Mouse (Mus musculus) liver, postnatal 0 days (tissue): ENCODE data around the gene Plxnc1. TPM values are rescaled to one million over a fixed set of nuclear protein-coding genes. Genes with fewer than 3 reads are reported as not detected.

Source experiments
- ATAC-seq: fragments of 200-750 bp; cut with Nextera tagmentation; 2 replicates; pipeline ENCODE4 v1.8.0; 2017; ENCODE audit warnings: mild to moderate bottlenecking, moderate library complexity
- DNase-seq: peaks from one replicate; pipeline ENCODE4 v3.0.0-alpha.2; 2016
- H3K27ac ChIP-seq: fragments of 300-500 bp; sonication (generic); 2 replicates; pipeline ENCODE4 v1.5.1; 2014; ENCODE audit warnings: antibody characterized with exemption, moderate library complexity, mild to moderate bottlenecking, low read depth
- H3K27me3 ChIP-seq: fragments of 300-500 bp; sonication (generic); 2 replicates; pipeline ENCODE4 v1.6.1; 2014; ENCODE audit warnings: low read length, control low read depth, mixed read lengths; ENCODE audit not compliant: insufficient read depth
- H3K36me3 ChIP-seq: fragments of 300-500 bp; sonication (generic); replicated peaks from 2 replicates; pipeline ENCODE4 v1.6.1; 2014; ENCODE audit warnings: mild to moderate bottlenecking, control low read depth, low read length, moderate library complexity, mixed read lengths; ENCODE audit not compliant: insufficient read depth
- H3K4me1 ChIP-seq: fragments of 300-500 bp; sonication (generic); 2 replicates; pipeline ENCODE4 v1.6.1; 2014; ENCODE audit warnings: antibody characterized with exemption, mild to moderate bottlenecking, control low read depth; ENCODE audit not compliant: insufficient read depth
- H3K4me2 ChIP-seq: fragments of 300-500 bp; sonication (generic); 2 replicates; pipeline ENCODE4 v1.6.1; 2014; ENCODE audit warnings: low read depth, mild to moderate bottlenecking, low read length, moderate library complexity, mixed read lengths
- H3K4me3 ChIP-seq: fragments of 300-500 bp; sonication (generic); 2 replicates; pipeline ENCODE4 v1.5.1; 2014; ENCODE audit warnings: low read depth, low read length
- H3K9ac ChIP-seq: fragments of 300-500 bp; sonication (generic); replicated peaks from 2 replicates; pipeline ENCODE4 v1.6.1; 2014; ENCODE audit warnings: mild to moderate bottlenecking, moderate library complexity
- H3K9me3 ChIP-seq: fragments of 300-500 bp; sonication (generic); 2 replicates; pipeline ENCODE4 v1.6.1; 2016; ENCODE audit warnings: mild to moderate bottlenecking, control low read depth, low read length, mixed read lengths
- CTCF ChIP-seq: sonication (generic); IDR thresholded peaks from 2 replicates; pipeline ENCODE4 v1.5.1; 2016; ENCODE audit warnings: antibody characterized with exemption, low read depth
- EP300 ChIP-seq: IDR thresholded peaks from 2 replicates; pipeline ENCODE4 v1.6.1; 2016; ENCODE audit warnings: antibody characterized with exemption, low read depth, mild to moderate bottlenecking
- WGBS: fragments of 180-500 bp; shearing (Covaris S2); extraction: QIAGEN DNeasy Blood & Tissue Kit; methylation state at CpG from one replicate; pipeline ENCODE4 v1.1.7; 2014; ENCODE audit not compliant: insufficient replicate concordance; 5-methylcytosine and 5-hydroxymethylcytosine counted together
- polyA plus RNA-seq: library from polyadenylated mRNA; unstranded; fragments of >200 nt; fragmentation: Nextera tagmentation; extraction: Ambion mirVana; gene quantifications from 2 replicates; pipeline ENCODE4 v1.2.1, GENCODE M21; 2015

Plxnc1 gene
- polyA plus RNA-seq, 1 experiment from 2014 or later, result 2.8 TPM

DNA sequence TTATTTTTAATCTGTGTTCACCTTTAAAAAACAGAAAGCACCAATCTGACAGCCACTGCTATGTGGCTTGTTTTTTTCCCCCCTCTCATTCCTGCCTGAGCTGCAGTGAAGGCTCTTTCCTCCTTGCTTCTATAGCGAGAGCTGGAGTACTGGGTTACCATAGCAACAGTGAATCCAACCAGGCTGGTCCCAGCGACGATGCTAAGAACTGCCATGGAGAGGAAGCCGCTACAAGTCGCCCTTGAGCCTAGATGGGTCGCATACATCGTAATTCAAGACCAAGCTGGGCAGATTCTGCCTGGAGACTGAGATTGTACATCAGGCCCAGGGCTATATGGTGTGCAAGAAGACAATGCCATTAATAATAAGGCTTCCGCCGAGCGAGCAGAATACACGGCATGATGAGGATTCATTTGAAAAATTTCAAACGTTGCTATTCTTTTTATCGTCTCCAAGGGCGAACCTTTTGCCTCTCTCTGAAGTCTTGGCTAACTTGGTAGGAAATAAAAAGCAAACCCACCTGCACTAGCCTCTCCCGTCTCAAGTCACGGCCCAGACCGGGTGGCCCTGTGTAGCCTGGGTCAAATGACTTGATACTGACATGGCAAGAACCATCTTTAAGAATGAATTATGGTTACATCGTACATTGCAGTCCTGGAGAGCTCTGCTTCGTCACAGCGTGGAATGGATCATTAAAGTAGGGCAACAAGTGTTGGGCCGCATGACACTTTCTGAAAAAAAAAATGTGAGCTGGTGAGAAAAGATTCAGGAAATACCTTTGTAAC lies 38.8 kb downstream of the Plxnc1 start:
- no peaks in the 10 kb centered on the region for H3K9me3 ChIP-seq
- H3K27me3 ChIP-seq, result no peaks in the 10 kb centered on the region
- H3K9ac ChIP-seq, result no peak overlapping the region
- H3K4me2 ChIP-seq, result no peak overlapping the region
- no peak overlapping the region for H3K27ac ChIP-seq
- 68% methylated on average over 21 of the region's 21 CpGs for WGBS
- no peak overlapping the region for H3K4me3 ChIP-seq
- H3K4me1 ChIP-seq, result peaks cover 6% of the 10 kb centered on the region; the same call in 1 of the 2 replicates
- DNase-seq, result no peak
- TF ChIP-seq EP300 (no peak), CTCF (no peak)
- ATAC-seq, result no peak
- no peaks in the 10 kb centered on the region; the same call in 1 of the 2 replicates for H3K36me3 ChIP-seq

DNA sequence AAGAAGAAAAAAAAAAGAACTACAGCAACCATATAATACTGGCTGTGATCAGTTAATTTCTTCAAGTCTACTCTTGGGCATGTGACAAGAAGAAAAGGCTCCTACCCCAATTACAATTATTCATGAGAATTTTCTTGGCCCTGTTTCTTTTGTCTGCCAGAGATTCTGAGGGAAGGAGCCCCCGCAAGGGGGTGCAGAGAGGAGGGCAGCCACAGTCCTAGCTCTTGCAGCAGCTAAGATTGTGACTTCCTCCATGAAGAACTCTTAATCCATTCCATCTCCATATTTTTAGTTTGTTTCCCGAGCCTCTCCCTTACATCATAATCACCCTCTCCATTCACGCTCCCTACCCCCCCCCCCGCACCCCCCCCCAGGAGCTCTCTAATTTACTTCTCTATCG lies 39.4 kb downstream of the Plxnc1 start:
- WGBS, result 66% methylated on average over 5 of the region's 5 CpGs
- Histone ChIP-seq H3K27me3 (no peaks in the 10 kb centered on the region), H3K4me2 (no peak overlapping the region), H3K4me3 (no peak overlapping the region), H3K36me3 (no peaks in the 10 kb centered on the region; the same call in 1 of the 2 replicates), H3K9me3 (no peaks in the 10 kb centered on the region), H3K4me1 (peaks cover 6% of the 10 kb centered on the region; the same call in 1 of the 2 replicates), H3K27ac (no peak overlapping the region), H3K9ac (no peak overlapping the region)
- no peak for ATAC-seq
- TF ChIP-seq CTCF (no peak), EP300 (no peak)
- no peak for DNase-seq

DNA sequence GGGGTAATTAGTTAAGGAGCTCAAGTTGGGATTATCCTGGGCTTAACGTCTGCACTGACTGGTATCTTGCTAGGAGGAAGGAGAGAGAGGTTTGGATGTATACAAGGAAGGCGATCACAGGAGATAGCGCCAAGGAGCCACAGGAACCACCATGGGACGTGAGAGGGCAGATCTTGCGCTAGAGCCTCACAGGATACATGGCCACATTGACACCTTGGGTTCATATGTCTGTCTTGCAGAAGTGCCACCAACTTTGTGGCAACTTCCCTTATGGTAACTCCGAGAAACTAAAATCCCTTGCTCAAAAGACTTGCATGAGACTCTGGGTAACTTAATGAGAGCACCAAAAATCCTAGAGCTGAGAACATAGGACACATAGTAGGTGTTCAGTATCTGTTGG lies 47.7 kb downstream of the Plxnc1 start:
- TF ChIP-seq CTCF, result no peak
- TF ChIP-seq EP300, result no peak
- Histone ChIP-seq H3K9me3 (peaks cover 4% of the 10 kb centered on the region; the same call in 1 of the 2 replicates), H3K4me1 (no peaks in the 10 kb centered on the region; the same call in 1 of the 2 replicates), H3K4me3 (no peak overlapping the region), H3K9ac (no peak overlapping the region), H3K4me2 (no peak overlapping the region), H3K36me3 (no peaks in the 10 kb centered on the region; the same call in 1 of the 2 replicates), H3K27ac (no peak overlapping the region), H3K27me3 (no peaks in the 10 kb centered on the region)
- ATAC-seq (no peak), DNase-seq (no peak)
- WGBS, result 78% methylated on average over 6 of the region's 6 CpGs

DNA sequence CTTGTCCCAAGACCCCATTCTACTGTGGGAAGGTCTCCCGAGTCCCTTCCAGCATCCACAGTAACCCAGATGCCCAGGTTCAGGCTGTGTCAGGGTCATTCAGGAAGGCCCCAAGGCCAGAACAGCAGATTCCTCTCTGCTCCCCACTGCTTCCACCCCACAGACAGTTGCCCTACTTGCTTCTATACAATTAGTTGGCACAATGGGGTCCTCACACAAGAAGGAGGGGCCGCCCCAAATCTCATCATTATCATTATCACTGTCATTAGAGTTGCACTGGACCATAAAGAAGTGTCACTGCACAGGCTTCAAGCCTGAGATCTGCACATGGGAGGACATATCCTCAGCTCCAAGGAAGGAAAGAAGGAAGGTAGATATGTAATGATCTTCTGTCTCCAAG lies 48.3 kb downstream of the Plxnc1 start:
- H3K36me3 ChIP-seq, result no peaks in the 10 kb centered on the region; the same call in 1 of the 2 replicates
- WGBS, result 80% methylated on average over 2 of the region's 2 CpGs
- no peak overlapping the region for H3K4me2 ChIP-seq
- H3K27me3 ChIP-seq, result no peaks in the 10 kb centered on the region
- H3K27ac ChIP-seq, result no peak overlapping the region
- H3K4me1 ChIP-seq, result no peaks in the 10 kb centered on the region; the same call in 1 of the 2 replicates
- peaks cover 4% of the 10 kb centered on the region; the same call in 1 of the 2 replicates for H3K9me3 ChIP-seq
- no peak overlapping the region for H3K4me3 ChIP-seq
- TF ChIP-seq CTCF (no peak), EP300 (no peak)
- ATAC-seq (no peak), DNase-seq (no peak)
- no peak overlapping the region for H3K9ac ChIP-seq

- Histone ChIP-seq H3K27me3 (no peaks in the 10 kb centered on the region), H3K36me3 (no peaks in the 10 kb centered on the region; the same call in 1 of the 2 replicates), H3K9me3 (peaks cover 4% of the 10 kb centered on the region; the same call in 1 of the 2 replicates), H3K4me3 (no peak overlapping the region), H3K4me1 (no peaks in the 10 kb centered on the region; the same call in 1 of the 2 replicates), H3K4me2 (no peak overlapping the region), H3K27ac (no peak overlapping the region), H3K9ac (no peak overlapping the region)
- DNase-seq (no peak), ATAC-seq (no peak)
- TF ChIP-seq EP300, result no peak
- no peak for TF ChIP-seq CTCF
- 87% methylated on average over 3 of the region's 3 CpGs for WGBS
These were observed 48.8 kb downstream of the Plxnc1 start for GRCm38 (mm10) chr10:94895876-94896275.

DNA sequence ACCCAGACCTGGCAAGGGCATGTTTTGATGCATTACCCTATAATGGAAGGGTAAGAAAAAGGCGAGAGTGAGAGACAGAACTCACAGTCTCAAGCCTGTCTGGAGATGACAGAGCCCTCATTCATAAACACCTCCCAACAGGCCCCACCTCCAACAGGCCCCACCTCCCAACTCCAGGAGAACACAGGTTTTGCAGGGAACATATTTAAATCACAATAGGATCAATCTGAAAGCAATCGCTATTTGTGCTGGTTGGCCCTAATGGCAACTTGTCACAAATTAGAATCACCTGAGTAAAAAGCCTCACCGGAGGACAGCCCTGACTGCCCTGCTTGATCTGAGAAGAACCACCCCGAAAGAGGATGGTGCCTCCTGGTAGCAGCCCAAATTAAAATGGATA lies 54.9 kb downstream of the Plxnc1 start:
- Histone ChIP-seq H3K27ac (no peak overlapping the region), H3K4me2 (no peak overlapping the region), H3K9me3 (peaks cover 6% of the 10 kb centered on the region), H3K36me3 (no peaks in the 10 kb centered on the region), H3K9ac (no peak overlapping the region), H3K4me1 (no peaks in the 10 kb centered on the region; the same call in 1 of the 2 replicates), H3K4me3 (no peak overlapping the region), H3K27me3 (no peaks in the 10 kb centered on the region)
- no peak for TF ChIP-seq CTCF
- no peak for TF ChIP-seq EP300
- ATAC-seq, result no peak
- DNase-seq, result no peak
- 78% methylated on average over 4 of the region's 4 CpGs for WGBS
